Mouse (Mus musculus) cerebellum, adult 9-10 months (tissue): ENCODE measurements around the gene Zc3h10.
"Not testable (repeated sequence)": the region's sequence is repeated elsewhere in the genome, so short reads cannot be mapped to it uniquely, and the experiment has no call there.

ENCODE experiments used
- DNase-seq: peaks from one replicate; pipeline ENCODE4 v3.0.0; 2022

The Zc3h10 gene

GRCm38 (mm10) chr10:128547361-128548032 lies at the start of gene Zc3h10:
TSS of gene Zc3h10 (minus strand) at chr10:128547774.
- DNase-seq: peak; percentile 97

DNA sequence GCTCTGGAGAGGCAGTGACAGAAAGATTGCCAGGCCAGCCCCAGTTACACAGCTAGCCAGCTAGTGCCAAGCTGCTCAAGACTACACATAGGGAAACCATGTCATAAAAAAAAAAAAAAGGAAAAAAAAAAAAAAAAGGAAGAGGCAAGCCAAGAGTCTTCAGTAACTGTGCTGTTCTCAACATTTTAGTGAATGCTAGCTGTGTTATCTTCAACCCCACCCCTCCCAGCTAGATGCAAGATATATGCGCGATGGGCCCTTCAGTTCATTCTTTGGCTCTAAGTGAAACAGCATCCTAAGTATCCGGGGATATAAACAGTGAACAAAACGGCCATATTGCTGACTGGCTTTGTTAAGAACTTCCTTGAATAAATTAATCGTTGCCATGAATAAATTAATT lies 45.2 kb upstream of the Zc3h10 start:
- DNase-seq: no peak

DNA sequence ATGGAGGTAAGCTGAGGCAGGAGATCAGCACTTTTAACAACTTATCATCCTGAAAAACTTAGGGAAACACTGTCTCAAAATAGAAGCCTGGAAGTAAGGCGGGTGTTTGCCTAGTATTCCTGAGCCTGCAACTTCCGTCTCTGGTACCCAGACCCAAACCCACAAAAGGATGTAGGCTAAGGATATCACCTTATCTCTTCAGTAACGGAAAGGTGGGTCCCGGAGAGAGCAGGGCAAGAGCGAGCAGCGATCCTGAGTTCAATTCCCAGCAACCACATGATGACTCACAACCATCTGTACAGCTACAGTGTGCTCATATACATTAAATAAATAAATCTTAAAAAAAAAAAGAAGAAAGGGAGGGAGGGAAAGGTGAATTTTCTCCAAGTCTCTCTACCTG lies 43.9 kb upstream of the Zc3h10 start:
- no peak for DNase-seq

GRCm38 (mm10) chr10:128590193-128590690 lies 42.7 kb upstream of the Zc3h10 start:
- peak; percentile 67 for DNase-seq

- no peak for DNase-seq
Observed at GRCm38 (mm10) chr10:128589464-128590192, 42.1 kb upstream of the Zc3h10 start, which contains the start of gene Erbb3. TSS of gene Erbb3 (minus strand) at chr10:128589652.

- DNase-seq: no peak
Observed at GRCm38 (mm10) chr10:128588775-128589463, 41.3 kb upstream of the Zc3h10 start.

DNA sequence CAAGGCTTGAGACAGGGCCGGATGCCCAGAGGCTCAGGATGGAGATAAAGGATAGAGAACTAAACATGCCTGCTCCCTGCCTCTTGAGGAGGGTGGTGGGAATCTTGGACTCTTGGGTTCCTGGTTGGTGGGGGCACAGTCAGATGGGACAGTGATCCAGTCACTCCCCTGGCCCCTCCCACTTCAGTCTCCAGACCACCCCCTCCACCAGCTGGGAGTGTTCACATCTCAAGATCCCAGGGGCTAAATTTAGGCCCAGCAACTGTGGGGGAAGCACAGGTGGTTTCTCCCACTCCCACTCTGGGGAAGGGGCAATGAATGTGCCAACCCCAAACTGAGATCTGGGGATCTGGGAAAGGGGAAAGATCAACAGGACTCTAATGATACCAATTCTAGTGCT lies 40.6 kb upstream of the Zc3h10 start:
- no peak for DNase-seq

DNA sequence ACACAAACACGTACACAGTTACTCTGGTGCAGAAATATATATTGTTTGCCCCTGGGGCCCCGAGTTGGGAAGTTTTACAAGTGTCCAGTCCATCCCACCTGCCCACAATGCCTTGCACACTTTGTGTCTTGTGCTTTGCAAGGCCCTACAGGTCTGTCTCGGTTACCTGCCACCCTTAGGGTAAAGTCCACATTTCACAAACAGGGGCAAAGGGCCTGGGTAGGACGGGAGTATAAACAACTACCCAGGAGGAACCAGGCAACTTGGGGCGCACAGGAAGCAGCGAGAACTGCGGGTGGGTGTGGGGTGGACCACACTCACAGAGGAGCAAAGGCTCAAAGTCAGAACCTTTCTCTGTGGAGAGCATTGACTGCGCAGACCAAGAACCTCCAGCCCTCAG lies 40.1 kb upstream of the Zc3h10 start:
- no peak for DNase-seq

GRCm38 (mm10) chr10:128587120-128587519 lies 39.5 kb upstream of the Zc3h10 start:
- DNase-seq: no peak

DNA sequence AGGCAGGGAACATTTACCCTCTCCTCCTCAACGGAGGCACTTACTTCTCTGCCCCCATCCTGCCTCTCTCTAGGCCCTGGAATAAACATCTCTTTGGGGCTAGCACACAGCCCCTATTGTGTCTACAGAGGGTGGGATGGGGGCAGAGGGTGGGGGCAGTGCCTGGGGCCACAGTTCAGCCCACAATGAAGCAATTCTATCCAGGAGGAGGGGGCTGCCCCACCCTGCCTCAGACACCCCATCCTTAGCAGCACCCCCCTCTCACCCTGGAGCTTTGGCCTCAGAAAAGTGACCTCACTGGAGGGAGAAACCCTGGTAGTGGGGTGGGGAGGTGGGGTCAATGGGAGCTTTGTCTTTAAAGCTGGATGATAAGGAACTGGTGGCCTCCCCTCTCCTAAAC lies 39.0 kb upstream of the Zc3h10 start:
- no peak for DNase-seq

- DNase-seq: no peak
Observed at GRCm38 (mm10) chr10:128584386-128584785, 36.8 kb upstream of the Zc3h10 start.

- DNase-seq: peak; percentile 57
Observed at GRCm38 (mm10) chr10:128583644-128584043, 36.1 kb upstream of the Zc3h10 start.

- DNase-seq: no peak
Observed at GRCm38 (mm10) chr10:128579731-128580130, 32.2 kb upstream of the Zc3h10 start.

GRCm38 (mm10) chr10:128579298-128579697 lies 31.7 kb upstream of the Zc3h10 start:
- DNase-seq: no peak

- DNase-seq: no peak
Observed at GRCm38 (mm10) chr10:128578330-128578729, 30.8 kb upstream of the Zc3h10 start.

DNA sequence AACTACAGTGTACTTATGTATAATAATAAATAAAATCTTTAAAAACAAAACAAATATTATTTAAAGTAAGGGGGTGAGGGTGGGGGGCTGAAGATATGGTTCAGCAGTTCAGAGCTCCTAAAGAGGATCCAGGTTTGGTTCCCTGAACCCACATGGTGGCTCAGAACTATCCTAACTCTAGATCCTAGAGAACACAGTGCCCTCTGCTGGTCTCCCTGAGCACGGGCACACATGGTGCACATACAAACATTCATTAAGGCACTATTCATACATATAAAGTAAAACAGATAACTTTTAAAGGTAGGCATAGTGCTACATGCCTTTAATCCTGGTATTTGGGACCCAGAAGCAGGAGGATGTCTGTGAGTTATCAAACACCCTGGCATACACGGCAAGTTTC lies 27.5 kb upstream of the Zc3h10 start:
- no peak for DNase-seq

- peak; percentile 97 for DNase-seq
Observed at GRCm38 (mm10) chr10:128565788-128566531, 18.4 kb upstream of the Zc3h10 start, which contains the start of gene Pa2g4. TSS of gene Pa2g4 (minus strand) at chr10:128565987.

DNA sequence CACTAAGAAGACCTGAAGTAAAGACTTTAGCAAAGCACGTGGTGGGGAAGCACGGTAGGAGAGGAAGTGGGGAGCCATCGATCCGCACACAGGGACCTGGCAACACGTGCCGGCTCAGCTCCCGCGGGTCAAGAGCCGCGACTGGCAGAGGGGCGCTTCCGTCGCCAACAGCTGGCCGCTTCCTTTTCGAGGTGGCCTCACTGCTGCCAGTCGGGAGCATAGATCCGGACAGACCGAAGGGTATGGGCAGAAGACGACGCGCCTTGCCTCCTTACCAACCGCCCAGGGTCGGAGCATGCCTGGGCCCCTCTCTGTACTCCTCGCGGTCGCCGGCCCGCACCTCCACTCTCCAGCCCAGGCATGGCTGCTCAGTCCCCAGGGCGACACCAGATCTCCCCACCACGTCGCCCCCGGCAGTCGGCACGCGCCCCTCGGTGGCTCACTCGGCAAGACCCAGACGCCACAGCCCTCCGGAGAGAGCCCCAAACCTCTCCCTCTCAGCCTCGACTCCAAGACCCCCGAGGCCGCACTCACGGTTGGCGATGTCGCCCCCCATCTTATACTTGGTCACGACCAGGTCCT lies 17.7 kb upstream of the Zc3h10 start:
- peak; percentile 44 for DNase-seq

DNA sequence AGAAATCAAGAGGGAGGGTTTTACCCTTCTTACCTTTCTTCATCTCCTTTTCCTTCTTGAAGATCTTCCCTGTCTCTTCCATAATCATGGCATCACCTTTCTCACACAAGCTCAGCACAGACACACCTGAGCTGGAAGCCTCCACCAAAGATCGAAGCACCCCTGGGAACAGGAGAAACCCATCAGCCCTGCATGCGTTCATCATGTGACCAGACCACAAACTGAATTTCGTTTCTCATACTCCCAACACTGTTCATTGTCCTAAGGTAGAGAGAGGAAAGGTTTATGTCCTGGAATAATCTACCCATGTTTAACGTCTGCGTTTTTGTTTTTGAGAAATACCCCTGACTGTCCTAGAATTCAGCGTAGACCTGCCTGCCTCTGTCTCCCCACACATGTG lies 16.0 kb upstream of the Zc3h10 start:
- DNase-seq: no peak

- DNase-seq: no peak
Observed at GRCm38 (mm10) chr10:128556963-128557362, 9.4 kb upstream of the Zc3h10 start.

GRCm38 (mm10) chr10:128556286-128556685 lies 8.7 kb upstream of the Zc3h10 start:
- no peak for DNase-seq

DNA sequence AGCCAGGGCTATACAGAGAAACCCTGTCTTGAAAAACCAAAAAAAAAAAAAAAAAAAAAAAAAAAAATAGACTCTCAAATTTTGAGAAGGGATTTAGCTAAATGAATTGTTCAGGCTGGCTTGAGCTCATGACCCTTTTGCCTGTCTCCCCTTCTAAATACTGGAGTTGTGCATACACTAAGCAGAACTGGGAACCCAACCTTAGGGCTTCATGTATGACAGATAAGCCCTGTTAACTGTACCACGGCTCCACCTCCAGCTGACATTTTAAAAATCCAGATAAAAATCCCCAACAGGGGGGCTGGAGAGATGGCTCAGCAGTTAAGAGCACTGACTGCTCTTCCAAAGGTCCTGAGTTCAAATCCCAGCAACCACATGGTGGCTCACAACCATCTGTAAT lies 8.0 kb upstream of the Zc3h10 start:
- DNase-seq: not testable (repeated sequence)
